24 mouse cellular contexts compared by ENCODE assay signal in the genomic region with DNA sequence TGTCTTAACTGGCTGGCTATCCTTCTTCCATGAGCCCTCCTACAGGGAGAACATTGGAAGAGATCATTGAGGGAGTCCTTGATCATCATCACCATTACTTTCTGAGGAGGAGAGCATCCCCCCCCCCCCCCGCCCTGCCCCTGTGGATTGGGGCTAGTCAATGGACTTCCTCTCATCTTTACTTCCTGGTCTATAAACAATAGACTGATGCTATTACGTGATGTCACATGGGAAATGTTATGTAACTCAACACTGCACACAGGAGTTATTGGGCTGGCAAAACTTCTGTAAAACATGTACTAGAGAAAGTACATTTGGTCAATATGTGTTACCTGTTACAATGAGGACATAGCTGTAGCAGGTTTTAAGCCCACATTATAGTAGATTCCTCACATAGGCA.
"Had no signal": no experiment of that assay in that cellular context is flagged by ENCODE, and none has a peak within 500 bp of the region (broad histone marks: within the 10 kb centered on the region; RNA-seq: fewer than 3 reads in every experiment).

No protein-coding gene starts in this region.

- DNase-seq: gastrocnemius, postnatal 14 days; gastrocnemius, postnatal 36 days; heart, adult 18-20 months; heart, postnatal 14 days; heart, postnatal 36 days; kidney, adult 2 months; kidney, adult 9 months; kidney, postnatal 14 days; kidney, postnatal 36 days; layer of hippocampus, adult 9-11 months; liver; liver, embryonic 13.5 days had no signal

- H3K27ac ChIP-seq: heart, embryonic 13.5 days; heart, embryonic 15.5 days; hindbrain, embryonic 13.5 days; hindbrain, embryonic 15.5 days; hindbrain, postnatal 0 days; intestine, embryonic 15.5 days; kidney, embryonic 15.5 days; kidney, postnatal 0 days; left cerebral cortex, adult 2 months; limb, embryonic 12.5 days; liver, embryonic 13.5 days had no signal

- ATAC-seq: hindbrain, postnatal 0 days; intestine, embryonic 15.5 days; intestine, postnatal 0 days had no signal

- H3K4me1 ChIP-seq: intestine, embryonic 15.5 days; liver, embryonic 13.5 days had no signal

- H3K4me3 ChIP-seq: heart, embryonic 13.5 days; heart, embryonic 15.5 days; hindbrain, embryonic 13.5 days; hindbrain, embryonic 15.5 days; intestine, embryonic 15.5 days; kidney, embryonic 15.5 days; left cerebral cortex, adult 2 months; limb, embryonic 10.5 days; limb, embryonic 12.5 days; liver, embryonic 13.5 days had no signal
